Mouse (Mus musculus) bone marrow, adult 2 months (tissue): ENCODE measurements around the gene Gatm. TPM values are rescaled to one million over a fixed set of nuclear protein-coding genes. Genes with fewer than 3 reads are reported as not detected.

Experiments used
- H3K27ac ChIP-seq: fragments of 200-500 bp; 2 replicates; pipeline ENCODE4 v1.5.1; 2012; ENCODE audit warnings: low read depth, mild to moderate bottlenecking, control low read depth, inconsistent platforms, low read length; ENCODE audit not compliant: control insufficient read depth, poor library complexity, insufficient read depth
- H3K4me1 ChIP-seq: fragments of 200-500 bp; 2 replicates; pipeline ENCODE4 v1.6.1; 2011; ENCODE audit warnings: low read length; ENCODE audit not compliant: control insufficient read depth, insufficient read depth
- H3K4me3 ChIP-seq: fragments of 200-500 bp; replicated peaks from 2 replicates; pipeline ENCODE3; 2011; ENCODE audit warnings: mild to moderate bottlenecking, low read depth, low read length, control low read depth; ENCODE audit not compliant: control insufficient read depth
- CTCF ChIP-seq: fragments of 200-500 bp; IDR thresholded peaks from 2 replicates; pipeline ENCODE4 v1.5.1; 2011; ENCODE audit warnings: low read length, control low read depth; ENCODE audit not compliant: control insufficient read depth, insufficient read depth
- POLR2A ChIP-seq: fragments of 200-500 bp; IDR thresholded peaks from 2 replicates; pipeline ENCODE4 v1.6.1; 2011; ENCODE audit warnings: low read depth, mild to moderate bottlenecking, control low read depth, low read length, borderline replicate concordance; ENCODE audit not compliant: control insufficient read depth
- WGBS: fragments of 180-500 bp; shearing (Covaris S2); methylation state at CpG from one replicate; pipeline ENCODE4 v1.1.7; 2018; 5-methylcytosine and 5-hydroxymethylcytosine counted together
- polyA plus RNA-seq: library from polyadenylated mRNA; stranded (reverse); fragments of >200 nt; gene quantifications from 2 replicates; pipeline ENCODE4 v1.2.4, GENCODE M21; 2011; ENCODE audit warnings: low replicate concordance; ENCODE audit not compliant: missing spikeins, insufficient read depth, insufficient read length

The Gatm gene
- 16.6 and 19.8 TPM in 2 replicates for polyA plus RNA-seq

- peaks cover 3% of the 10 kb centered on the region; the same call in 1 of the 2 replicates for H3K4me1 ChIP-seq
- 2% methylated on average over 48 of the region's 48 CpGs for WGBS
- no peak for TF ChIP-seq CTCF
- TF ChIP-seq POLR2A = peak; percentile 50; the same call in 1 of the 2 replicates
- H3K4me3 ChIP-seq = peak within 1 kb of the TSS; percentile 67
- peak within 1 kb of the TSS; percentile 15; the same call in 1 of the 2 replicates for H3K27ac ChIP-seq
Observed at GRCm38 (mm10) chr2:122610746-122611653, at the start of gene Gatm. TSS of gene Gatm (minus strand) at chr2:122611303.

- Histone ChIP-seq H3K27ac (no peak overlapping the region), H3K4me1 (no peaks in the 10 kb centered on the region), H3K4me3 (no peak overlapping the region)
- WGBS = 59% methylated on average over 7 of the region's 7 CpGs
- TF ChIP-seq CTCF = no peak
- no peak for TF ChIP-seq POLR2A
Observed at GRCm38 (mm10) chr2:122659825-122660224, 48.7 kb upstream of the Gatm start.

- no peaks in the 10 kb centered on the region; the same call in 1 of the 2 replicates for H3K4me1 ChIP-seq
- 53% methylated on average over 11 of the region's 11 CpGs for WGBS
Observed at GRCm38 (mm10) chr2:122657707-122658524, 46.8 kb upstream of the Gatm start.

GRCm38 (mm10) chr2:122656767-122657166 is 45.7 kb upstream of the Gatm start:
- WGBS = 59% methylated on average over 9 of the region's 9 CpGs
- H3K4me3 ChIP-seq = no peak overlapping the region
- no peak overlapping the region for H3K27ac ChIP-seq
- TF ChIP-seq CTCF = no peak
- TF ChIP-seq POLR2A = no peak
- H3K4me1 ChIP-seq = peaks cover 2% of the 10 kb centered on the region; the same call in 1 of the 2 replicates

More at GRCm38 (mm10) chr2:122657707-122658524, 46.8 kb upstream of the Gatm start:
- Histone ChIP-seq H3K27ac (no peak overlapping the region), H3K4me3 (no peak overlapping the region)
- TF ChIP-seq CTCF = no peak

- TF ChIP-seq POLR2A (no peak), CTCF (no peak)
- WGBS = 26% methylated on average over 2 of the region's 2 CpGs
- Histone ChIP-seq H3K4me1 (peaks cover 3% of the 10 kb centered on the region; the same call in 1 of the 2 replicates), H3K27ac (no peak overlapping the region), H3K4me3 (no peak overlapping the region)
Observed at GRCm38 (mm10) chr2:122656052-122656451, 44.9 kb upstream of the Gatm start.

- WGBS = 10% methylated on average over 17 of the region's 17 CpGs
- peak overlapping the region; percentile 91 for H3K27ac ChIP-seq
Observed at GRCm38 (mm10) chr2:122652096-122653084, 41.3 kb upstream of the Gatm start.

GRCm38 (mm10) chr2:122638673-122639072 is 27.6 kb upstream of the Gatm start:
- 74% methylated on average over 5 of the region's 5 CpGs for WGBS
- H3K4me1 ChIP-seq = no peaks in the 10 kb centered on the region
- H3K27ac ChIP-seq = no peak overlapping the region
- TF ChIP-seq POLR2A (no peak), CTCF (no peak)
- peak overlapping the region; percentile 31 for H3K4me3 ChIP-seq

More at GRCm38 (mm10) chr2:122652096-122653084, 41.3 kb upstream of the Gatm start:
- peaks cover 3% of the 10 kb centered on the region; the same call in 1 of the 2 replicates for H3K4me1 ChIP-seq
- H3K4me3 ChIP-seq = peak overlapping the region; percentile 22
- no peak for TF ChIP-seq POLR2A
- TF ChIP-seq CTCF = no peak
